Mouse (Mus musculus) embryonic facial prominence, embryonic 15.5 days (tissue): Measurements from ENCODE around the gene Hnf4a. TPM values are rescaled to one million over a fixed set of nuclear protein-coding genes. Genes with fewer than 3 reads are reported as not detected.

Source experiments
- ATAC-seq: fragments of 200-750 bp; cut with Nextera tagmentation; 2 replicates; pipeline ENCODE4 v1.8.0; 2017; ENCODE audit warnings: low read depth, moderate TSS enrichment; ENCODE audit not compliant: insufficient number of reproducible peaks, low FRiP score, low TSS enrichment
- H3K27ac ChIP-seq: fragments of 300-500 bp; sonication (generic); replicated peaks from 2 replicates; pipeline ENCODE4 v1.5.1; 2015; ENCODE audit warnings: mild to moderate bottlenecking, inconsistent platforms
- H3K27me3 ChIP-seq: fragments of 300-500 bp; sonication (generic); 2 replicates; pipeline ENCODE4 v1.6.1; 2015; ENCODE audit warnings: inconsistent platforms
- H3K36me3 ChIP-seq: fragments of 300-500 bp; sonication (generic); 2 replicates; pipeline ENCODE4 v1.6.1; 2015; ENCODE audit warnings: mild to moderate bottlenecking, inconsistent platforms
- H3K4me1 ChIP-seq: fragments of 300-500 bp; sonication (generic); 2 replicates; pipeline ENCODE4 v1.6.1; 2015; ENCODE audit warnings: inconsistent platforms
- H3K4me2 ChIP-seq: fragments of 300-500 bp; sonication (generic); replicated peaks from 2 replicates; pipeline ENCODE4 v1.6.1; 2015; ENCODE audit warnings: mild to moderate bottlenecking, inconsistent platforms
- H3K4me3 ChIP-seq: fragments of 300-500 bp; sonication (generic); replicated peaks from 2 replicates; pipeline ENCODE4 v1.5.1; 2015; ENCODE audit warnings: mild to moderate bottlenecking, inconsistent platforms
- H3K9ac ChIP-seq: fragments of 300-500 bp; sonication (generic); 2 replicates; pipeline ENCODE4 v1.6.1; 2015; ENCODE audit warnings: inconsistent platforms
- H3K9me3 ChIP-seq: fragments of 300-500 bp; sonication (generic); replicated peaks from 2 replicates; pipeline ENCODE4 v1.6.1; 2016; ENCODE audit warnings: inconsistent platforms
- WGBS: fragments of 180-500 bp; shearing (Covaris S2); methylation state at CpG from one replicate; pipeline ENCODE4 v1.1.7; 2015; 5-methylcytosine and 5-hydroxymethylcytosine counted together
- polyA plus RNA-seq: library from polyadenylated mRNA; unstranded; fragments of >200 nt; fragmentation: Nextera tagmentation; extraction: Ambion mirVana; gene quantifications from 2 replicates; pipeline ENCODE4 v1.2.1, GENCODE M21; 2015

The Hnf4a gene
- polyA plus RNA-seq, 1 experiment from 2014 or later = not detected

DNA sequence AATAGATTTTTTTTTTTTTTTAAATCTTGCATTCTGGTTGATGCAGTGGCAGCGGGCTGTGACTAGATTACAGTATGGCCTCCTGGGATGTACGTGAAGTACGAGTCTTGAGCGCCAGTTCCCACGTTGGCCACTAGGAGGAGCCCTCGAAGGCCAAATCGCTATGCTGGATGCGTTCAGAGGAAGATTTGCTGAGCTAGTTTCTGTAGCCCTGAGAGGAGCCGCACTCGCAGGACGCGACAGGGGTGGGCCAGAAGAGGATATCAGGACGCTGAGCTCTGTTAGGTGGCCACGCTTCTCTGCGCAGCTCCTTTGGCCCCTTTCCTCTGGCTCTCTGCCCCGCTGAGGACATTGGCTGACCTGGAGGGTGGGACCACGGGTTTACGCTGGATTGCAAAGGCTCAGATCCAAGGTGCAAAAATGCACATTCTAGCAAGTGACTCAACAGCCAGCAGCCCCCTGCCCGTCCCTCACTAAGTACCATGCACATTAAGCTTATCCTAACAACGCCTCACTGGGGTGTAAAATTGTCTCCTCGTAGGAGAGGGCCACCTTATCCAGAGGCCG lies 28.4 kb downstream of the Hnf4a start:
- H3K9ac ChIP-seq = no peak overlapping the region; the same call in 1 of the 2 replicates
- no peaks in the 10 kb centered on the region for H3K27me3 ChIP-seq
- H3K9me3 ChIP-seq = no peaks in the 10 kb centered on the region
- ATAC-seq = peak; percentile 63; the same call in 1 of the 2 replicates
- WGBS = 13% methylated on average over 22 of the region's 22 CpGs
- no peaks in the 10 kb centered on the region for H3K4me1 ChIP-seq
- H3K4me2 ChIP-seq = peak overlapping the region; percentile 56
- no peak overlapping the region for H3K27ac ChIP-seq
- H3K36me3 ChIP-seq = no peaks in the 10 kb centered on the region
- H3K4me3 ChIP-seq = peak overlapping the region; percentile 30

DNA sequence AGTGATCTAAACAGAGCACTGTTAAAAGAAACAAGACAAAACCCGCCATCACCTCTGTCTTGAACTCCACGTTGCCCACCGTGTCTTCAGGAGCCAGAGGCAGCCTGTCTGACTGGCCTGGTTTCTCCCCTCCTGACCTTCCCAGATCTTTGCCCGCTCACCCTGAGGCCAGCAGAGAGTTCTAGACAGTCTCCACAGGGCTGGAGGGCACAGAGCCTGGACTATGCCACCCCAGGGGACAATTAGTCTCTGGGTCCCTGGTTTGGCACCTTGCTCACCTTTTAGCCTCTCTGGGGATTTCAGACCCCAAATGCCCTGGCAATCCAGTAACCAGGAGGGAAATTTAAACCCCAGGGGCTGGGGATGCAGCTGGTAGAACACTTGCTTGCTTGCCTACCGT lies 30.8 kb downstream of the Hnf4a start:
- no peaks in the 10 kb centered on the region for H3K9me3 ChIP-seq
- no peak overlapping the region for H3K27ac ChIP-seq
- H3K4me2 ChIP-seq = no peak overlapping the region
- ATAC-seq = no peak
- H3K4me1 ChIP-seq = no peaks in the 10 kb centered on the region
- no peak overlapping the region for H3K9ac ChIP-seq
- H3K4me3 ChIP-seq = no peak overlapping the region
- 64% methylated on average over 5 of the region's 5 CpGs for WGBS
- H3K27me3 ChIP-seq = no peaks in the 10 kb centered on the region
- no peaks in the 10 kb centered on the region for H3K36me3 ChIP-seq

DNA sequence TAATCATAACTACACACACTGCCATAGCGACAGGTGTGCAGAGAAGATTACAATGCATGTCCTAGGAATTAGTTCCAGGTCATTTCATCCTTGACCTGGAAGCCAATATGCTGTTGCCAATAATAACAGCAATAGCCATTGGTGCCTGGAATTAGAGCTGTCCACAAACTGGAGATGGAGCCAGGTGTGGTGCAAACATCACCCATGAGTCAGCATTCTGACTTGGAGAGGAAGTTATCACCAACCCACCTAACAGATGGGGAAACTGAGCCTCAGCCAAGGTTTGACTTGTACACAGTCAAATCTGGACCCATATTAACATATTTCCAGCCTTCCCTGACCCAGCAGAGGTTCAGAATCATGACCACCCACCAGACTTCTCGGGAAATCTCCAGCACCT lies 31.8 kb downstream of the Hnf4a start:
- H3K9me3 ChIP-seq = no peaks in the 10 kb centered on the region
- H3K36me3 ChIP-seq = no peaks in the 10 kb centered on the region
- no peak for ATAC-seq
- H3K4me3 ChIP-seq = no peak overlapping the region
- no peak overlapping the region for H3K4me2 ChIP-seq
- H3K9ac ChIP-seq = no peak overlapping the region
- WGBS = 81% methylated on average over 2 of the region's 2 CpGs
- no peaks in the 10 kb centered on the region for H3K27me3 ChIP-seq
- H3K4me1 ChIP-seq = no peaks in the 10 kb centered on the region
- H3K27ac ChIP-seq = no peak overlapping the region

DNA sequence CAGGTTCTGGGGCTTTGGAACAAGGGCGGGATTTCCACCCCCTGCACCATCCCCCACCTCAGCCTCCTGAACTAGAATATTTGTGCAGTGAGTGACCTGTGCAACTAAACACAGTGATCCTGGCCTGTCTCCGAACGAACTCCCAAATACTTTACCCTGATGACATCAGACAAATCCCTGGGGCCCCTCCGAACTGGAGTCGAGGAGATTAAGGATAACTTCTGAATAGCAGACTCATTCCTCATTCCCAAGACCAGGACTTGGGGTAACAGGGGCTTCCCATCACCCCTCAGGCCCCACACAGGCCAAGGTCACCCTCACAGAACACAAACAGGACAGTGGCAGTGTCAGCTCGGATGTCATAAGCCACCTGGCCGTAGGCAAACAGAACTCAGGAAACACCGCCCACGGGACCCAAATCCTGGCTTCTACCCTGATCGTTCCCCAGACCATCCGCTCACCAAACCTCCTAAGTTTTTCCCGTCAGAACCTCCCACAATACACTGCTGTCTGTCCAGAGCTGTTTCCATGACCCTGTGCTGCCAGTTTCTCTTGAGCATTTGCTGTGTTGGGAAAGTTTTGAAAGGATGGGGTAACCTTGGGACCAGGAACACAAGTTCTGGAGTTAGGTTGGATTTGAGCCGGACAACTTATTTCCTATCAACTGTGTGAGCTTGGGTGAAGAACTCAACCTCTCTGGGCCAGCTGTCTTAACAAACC lies 32.9 kb downstream of the Hnf4a start:
- H3K27ac ChIP-seq = no peak overlapping the region
- no peaks in the 10 kb centered on the region for H3K9me3 ChIP-seq
- H3K36me3 ChIP-seq = no peaks in the 10 kb centered on the region
- WGBS = 69% methylated on average over 13 of the region's 13 CpGs
- no peak overlapping the region for H3K4me2 ChIP-seq
- H3K4me1 ChIP-seq = no peaks in the 10 kb centered on the region
- H3K4me3 ChIP-seq = no peak overlapping the region
- ATAC-seq = no peak
- H3K27me3 ChIP-seq = no peaks in the 10 kb centered on the region
- no peak overlapping the region for H3K9ac ChIP-seq

DNA sequence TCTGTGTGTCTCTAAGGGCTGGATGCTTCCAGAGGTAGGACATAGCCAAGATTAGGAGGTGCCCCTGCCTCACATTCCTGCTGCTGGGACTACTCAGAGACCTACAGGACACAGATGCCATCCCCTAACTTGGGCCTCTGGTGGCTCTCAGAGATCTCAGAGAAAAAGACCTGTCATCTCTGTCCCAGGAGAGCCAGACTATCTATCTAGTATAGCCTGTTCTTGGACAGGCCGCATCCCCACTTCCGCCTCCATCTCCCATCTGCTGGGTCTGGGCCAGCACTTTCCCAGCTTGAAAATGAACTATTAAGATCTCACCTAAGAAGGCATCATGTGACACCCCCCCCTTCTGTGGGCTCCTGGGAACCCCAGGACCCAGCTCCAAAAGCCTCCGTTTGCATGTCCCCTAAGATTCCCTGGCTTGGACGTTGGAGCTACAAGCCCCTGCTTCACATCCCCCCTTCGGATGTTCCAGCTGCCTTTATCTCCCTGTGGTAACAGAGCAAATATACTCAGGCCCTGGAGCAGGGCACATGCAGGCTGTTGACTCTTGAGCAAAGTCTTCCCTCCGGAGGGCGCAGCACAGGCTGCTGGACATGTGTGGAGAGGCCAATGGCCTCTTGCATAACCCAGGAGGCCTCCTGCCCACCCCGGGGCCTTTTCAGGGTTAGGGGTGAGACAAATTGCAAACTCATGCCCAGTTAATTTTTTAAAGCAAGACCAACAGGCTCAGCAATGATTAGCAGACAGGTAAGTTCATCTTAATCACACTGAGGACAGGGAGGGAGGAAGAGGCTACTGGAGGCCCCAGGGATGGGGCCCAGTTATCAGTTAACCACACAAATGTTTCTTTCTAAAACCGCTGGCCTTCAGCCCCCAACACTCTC lies 33.9 kb downstream of the Hnf4a start:
- Histone ChIP-seq H3K9ac (no peak overlapping the region), H3K27ac (no peak overlapping the region), H3K36me3 (no peaks in the 10 kb centered on the region), H3K27me3 (no peaks in the 10 kb centered on the region), H3K4me2 (no peak overlapping the region), H3K4me1 (no peaks in the 10 kb centered on the region), H3K9me3 (no peaks in the 10 kb centered on the region), H3K4me3 (no peak overlapping the region)
- 78% methylated on average over 9 of the region's 9 CpGs for WGBS
- no peak for ATAC-seq

DNA sequence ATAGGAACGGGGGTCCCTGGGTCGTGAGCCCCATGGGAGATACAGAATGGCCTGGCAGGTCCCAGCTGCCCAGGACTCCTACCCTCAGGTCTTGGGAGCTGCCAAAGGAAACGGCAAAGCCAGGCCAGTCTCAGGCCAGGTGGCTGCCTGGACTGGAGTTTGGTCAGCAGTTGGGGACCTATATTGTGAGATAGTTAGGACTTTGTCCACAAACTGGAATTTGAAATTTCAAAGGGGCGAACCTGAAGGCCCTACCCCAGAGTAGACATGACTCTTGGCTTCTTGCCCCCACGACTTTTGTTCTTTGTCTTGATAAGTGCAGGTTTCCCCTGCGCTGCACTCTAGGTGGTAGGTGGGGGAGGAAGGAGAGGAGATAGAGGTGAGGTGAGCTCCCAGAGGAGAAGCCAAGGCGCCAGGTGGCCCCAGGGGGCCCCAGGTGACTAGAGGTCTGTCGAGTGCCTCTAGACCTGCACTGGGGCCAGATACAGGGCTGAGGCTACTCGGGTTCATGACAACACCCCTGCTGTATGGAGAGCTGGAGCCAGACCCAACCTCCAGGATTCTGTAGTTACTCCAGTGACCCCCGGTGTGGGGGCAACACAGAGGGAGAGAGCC lies 35.1 kb downstream of the Hnf4a start:
- H3K9me3 ChIP-seq = no peaks in the 10 kb centered on the region
- H3K9ac ChIP-seq = no peak overlapping the region
- no peak overlapping the region for H3K27ac ChIP-seq
- no peak overlapping the region for H3K4me3 ChIP-seq
- ATAC-seq = no peak
- 75% methylated on average over 10 of the region's 10 CpGs for WGBS
- H3K4me2 ChIP-seq = no peak overlapping the region
- H3K27me3 ChIP-seq = no peaks in the 10 kb centered on the region
- H3K36me3 ChIP-seq = no peaks in the 10 kb centered on the region
- H3K4me1 ChIP-seq = no peaks in the 10 kb centered on the region

DNA sequence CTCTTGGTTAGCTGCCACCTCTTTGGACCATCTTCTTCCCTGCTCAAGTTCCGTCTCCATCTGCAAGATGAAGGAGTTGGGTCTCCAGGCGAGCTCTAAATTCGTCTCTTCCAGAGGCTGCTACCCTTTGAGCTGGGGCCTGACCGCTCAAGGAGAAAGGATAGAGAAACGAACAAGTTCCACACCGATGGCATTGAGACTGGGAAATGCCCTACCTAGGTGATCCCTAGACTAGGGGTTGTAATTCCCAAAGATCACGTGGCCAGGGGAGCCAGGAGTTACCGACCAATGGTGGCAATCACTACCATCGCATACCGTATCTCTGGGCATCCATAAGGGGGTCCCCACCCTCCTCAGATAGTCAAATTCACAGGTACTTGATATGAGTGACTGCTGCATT lies 36.1 kb downstream of the Hnf4a start:
- no peaks in the 10 kb centered on the region for H3K4me1 ChIP-seq
- WGBS = 87% methylated on average over 10 of the region's 10 CpGs
- H3K9ac ChIP-seq = no peak overlapping the region
- no peak overlapping the region for H3K27ac ChIP-seq
- H3K36me3 ChIP-seq = no peaks in the 10 kb centered on the region
- no peaks in the 10 kb centered on the region for H3K27me3 ChIP-seq
- H3K4me3 ChIP-seq = no peak overlapping the region
- no peak overlapping the region for H3K4me2 ChIP-seq
- H3K9me3 ChIP-seq = no peaks in the 10 kb centered on the region
- ATAC-seq = no peak

DNA sequence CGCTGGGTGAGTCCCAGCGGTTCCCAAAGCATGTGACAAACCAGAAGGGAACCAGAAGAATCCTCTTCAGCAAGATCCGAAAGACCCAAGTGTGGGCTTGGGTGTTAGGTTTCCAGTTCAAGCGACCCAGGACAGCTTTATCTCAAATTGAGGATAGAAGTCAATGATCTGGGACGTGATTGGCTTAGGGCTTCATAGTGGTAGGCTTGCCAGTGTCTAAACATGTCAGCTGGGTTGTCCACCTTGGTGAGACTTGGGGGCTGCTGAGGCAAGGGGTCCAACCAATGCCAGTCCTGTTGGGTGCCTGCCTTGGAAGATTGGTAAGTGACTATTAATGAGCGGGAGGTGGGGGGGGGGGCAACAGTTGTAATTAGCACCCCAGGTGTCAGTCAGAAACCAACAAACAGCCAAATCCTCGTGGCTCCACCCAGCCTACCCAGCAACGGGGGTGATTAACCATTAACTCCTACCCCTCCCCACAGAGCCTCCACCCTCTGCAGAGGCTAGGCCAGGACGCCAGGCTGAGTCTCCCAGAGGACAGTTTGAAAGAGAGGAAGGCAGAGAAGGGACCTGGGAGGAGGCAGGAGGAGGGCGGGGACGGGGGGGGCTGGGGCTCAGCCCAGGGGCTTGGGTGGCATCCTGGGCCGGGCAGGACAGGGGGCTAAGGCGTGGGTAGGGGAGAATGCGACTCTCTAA lies 40.2 kb downstream of the Hnf4a start:
- Histone ChIP-seq H3K27me3 (no peaks in the 10 kb centered on the region), H3K4me1 (no peaks in the 10 kb centered on the region), H3K4me3 (no peak overlapping the region), H3K9ac (no peak overlapping the region), H3K27ac (no peak overlapping the region), H3K36me3 (no peaks in the 10 kb centered on the region), H3K9me3 (no peaks in the 10 kb centered on the region), H3K4me2 (no peak overlapping the region)
- 73% methylated on average over 14 of the region's 14 CpGs for WGBS
- ATAC-seq = no peak

DNA sequence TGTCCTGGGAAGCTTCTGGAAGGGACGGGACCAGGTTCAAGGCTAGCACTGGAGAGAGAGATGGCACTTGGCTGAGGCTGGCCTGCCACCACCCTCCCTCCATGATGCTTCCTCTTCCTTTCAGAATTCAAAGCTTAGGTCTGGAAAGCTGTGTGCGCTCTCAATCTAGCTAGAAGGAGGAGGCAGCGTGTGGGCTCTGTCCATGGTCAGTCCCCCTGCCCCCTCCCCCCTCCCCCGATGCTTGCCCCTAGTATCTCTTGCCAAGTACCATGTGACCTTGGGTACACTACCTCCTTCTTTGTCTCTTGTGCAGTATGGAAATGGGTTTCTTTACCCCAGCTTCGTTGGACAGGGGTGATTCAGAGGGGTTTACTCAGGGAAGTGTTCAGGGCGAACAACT lies 42.2 kb downstream of the Hnf4a start:
- Histone ChIP-seq H3K27ac (no peak overlapping the region), H3K9me3 (no peaks in the 10 kb centered on the region), H3K36me3 (no peaks in the 10 kb centered on the region), H3K4me2 (no peak overlapping the region), H3K9ac (no peak overlapping the region), H3K27me3 (no peaks in the 10 kb centered on the region), H3K4me3 (no peak overlapping the region), H3K4me1 (no peaks in the 10 kb centered on the region)
- ATAC-seq = no peak
- WGBS = 77% methylated on average over 6 of the region's 6 CpGs

DNA sequence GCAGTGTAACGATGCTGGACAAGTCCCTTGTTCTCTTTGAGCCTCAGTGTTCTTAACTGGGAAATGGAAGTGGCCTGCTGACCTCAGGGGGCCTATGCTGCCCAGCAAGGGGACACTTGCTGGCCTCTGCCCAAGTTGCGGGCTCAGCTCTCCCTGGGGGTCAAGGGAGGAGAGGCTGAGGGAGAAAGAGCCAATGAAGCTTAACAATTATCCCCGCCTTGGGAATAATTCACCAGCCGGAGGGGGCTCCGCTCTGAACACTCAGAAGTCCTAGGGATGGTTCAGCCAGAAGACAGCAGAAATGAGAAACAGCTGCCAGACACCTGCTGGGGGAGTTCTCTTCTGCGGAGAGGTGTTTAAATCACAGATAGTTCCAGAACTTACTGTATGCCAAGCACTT lies 43.2 kb downstream of the Hnf4a start:
- H3K27ac ChIP-seq = no peak overlapping the region
- H3K36me3 ChIP-seq = no peaks in the 10 kb centered on the region
- H3K9ac ChIP-seq = no peak overlapping the region
- ATAC-seq = no peak
- no peaks in the 10 kb centered on the region for H3K27me3 ChIP-seq
- no peaks in the 10 kb centered on the region for H3K9me3 ChIP-seq
- H3K4me1 ChIP-seq = no peaks in the 10 kb centered on the region
- no peak overlapping the region for H3K4me3 ChIP-seq
- WGBS = 35% methylated on average over 6 of the region's 6 CpGs
- H3K4me2 ChIP-seq = no peak overlapping the region

DNA sequence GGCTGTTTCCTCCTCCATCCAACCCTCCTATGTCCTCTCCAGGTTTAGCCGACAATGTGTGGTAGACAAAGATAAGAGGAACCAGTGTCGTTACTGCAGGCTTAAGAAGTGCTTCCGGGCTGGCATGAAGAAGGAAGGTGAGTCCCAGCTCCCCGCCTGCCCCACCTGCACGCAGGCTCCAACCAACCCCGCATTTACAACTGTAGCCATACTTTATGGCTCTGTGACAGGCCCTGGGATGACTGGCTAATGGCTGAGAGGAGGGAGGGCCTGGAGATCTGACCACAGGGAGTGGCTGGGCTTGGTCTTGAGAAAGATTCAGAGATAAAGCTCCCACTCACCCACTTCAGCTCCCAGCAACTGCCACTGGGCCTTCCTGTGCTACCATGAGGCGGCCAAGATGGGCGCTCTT lies 45.9 kb downstream of the Hnf4a start:
- no peaks in the 10 kb centered on the region for H3K36me3 ChIP-seq
- no peaks in the 10 kb centered on the region for H3K9me3 ChIP-seq
- WGBS = 75% methylated on average over 8 of the region's 8 CpGs

More for the DNA sequence above, 45.9 kb downstream of the Hnf4a start:
- no peak for ATAC-seq
- Histone ChIP-seq H3K27me3 (no peaks in the 10 kb centered on the region), H3K4me1 (no peaks in the 10 kb centered on the region), H3K27ac (no peak overlapping the region), H3K4me2 (no peak overlapping the region), H3K4me3 (no peak overlapping the region), H3K9ac (no peak overlapping the region)
